Mouse (Mus musculus) midbrain, embryonic 11.5 days (tissue): ENCODE data around the gene Tmem50a. TPM values are rescaled to one million over a fixed set of nuclear protein-coding genes. Genes with fewer than 3 reads are reported as not detected.
A peak's percentile ranks its signal among the peaks of the same experiment; 100 is the strongest.

ENCODE experiments used
- ATAC-seq: fragments of 200-750 bp; cut with Nextera tagmentation; 2 replicates; pipeline ENCODE4 v1.8.0; 2017; ENCODE audit warnings: moderate TSS enrichment, moderate library complexity; ENCODE audit not compliant: low FRiP score
- DNase-seq: peaks from one replicate; pipeline ENCODE4 v3.0.0; 2015; ENCODE audit warnings: low spot score; ENCODE audit errors: missing footprints
- H3K27ac ChIP-seq: fragments of 300-500 bp; sonication (generic); 2 replicates; pipeline ENCODE4 v1.5.1; 2014; ENCODE audit warnings: low read depth, low read length
- H3K27me3 ChIP-seq: fragments of 300-500 bp; sonication (generic); 2 replicates; pipeline ENCODE4 v1.6.1; 2014; ENCODE audit warnings: mild to moderate bottlenecking, low read length, moderate library complexity, mixed read lengths; ENCODE audit not compliant: control insufficient read depth, insufficient read depth
- H3K36me3 ChIP-seq: fragments of 300-500 bp; sonication (generic); 2 replicates; pipeline ENCODE4 v1.6.1; 2014; ENCODE audit warnings: mild to moderate bottlenecking, low read length, moderate library complexity, mixed read lengths; ENCODE audit not compliant: control insufficient read depth, insufficient read depth
- H3K4me1 ChIP-seq: fragments of 300-500 bp; sonication (generic); 2 replicates; pipeline ENCODE4 v1.6.1; 2014; ENCODE audit warnings: low read length; ENCODE audit not compliant: control insufficient read depth, insufficient read depth
- H3K4me2 ChIP-seq: fragments of 300-500 bp; sonication (generic); 2 replicates; pipeline ENCODE4 v1.6.1; 2014; ENCODE audit warnings: mild to moderate bottlenecking, moderate library complexity
- H3K4me3 ChIP-seq: fragments of 300-500 bp; sonication (generic); 2 replicates; pipeline ENCODE4 v1.5.1; 2014; ENCODE audit warnings: low read depth, low read length
- H3K9ac ChIP-seq: fragments of 300-500 bp; sonication (generic); 2 replicates; pipeline ENCODE4 v1.6.1; 2014; ENCODE audit warnings: low read length
- H3K9me3 ChIP-seq: fragments of 300-500 bp; sonication (generic); 2 replicates; pipeline ENCODE4 v1.6.1; 2016; ENCODE audit warnings: low read length; ENCODE audit not compliant: control insufficient read depth
- whole genome bisulfite sequencing: fragments of 180-500 bp; shearing (Covaris S2); extraction: QIAGEN DNeasy Blood & Tissue Kit; methylation state at CpG from one replicate; pipeline ENCODE4 v1.1.7; 2014; 5-methylcytosine and 5-hydroxymethylcytosine counted together
- polyA plus RNA-seq: library from polyadenylated mRNA; unstranded; fragments of >200 nt; fragmentation: Nextera tagmentation; extraction: Ambion mirVana; gene quantifications from 2 replicates; pipeline ENCODE4 v1.2.1, GENCODE M21; 2014

The Tmem50a gene
- polyA plus RNA-seq, 1 experiment from 2014 or later = 156 TPM

GRCm38 (mm10) chr4:134871477-134871876 is 43.3 kb downstream of the Tmem50a start:
- DNase-seq (peak; percentile 33), ATAC-seq (no peak)
- WGBS = 48% methylated on average over 4 of the region's 4 CpGs
- no peaks in the 10 kb centered on the region for H3K36me3 ChIP-seq
- no peak overlapping the region for H3K4me3 ChIP-seq
- peaks cover 11% of the 10 kb centered on the region for H3K27me3 ChIP-seq
- no peak overlapping the region for H3K9ac ChIP-seq
- H3K4me1 ChIP-seq = no peaks in the 10 kb centered on the region
- H3K27ac ChIP-seq = no peak overlapping the region
- H3K4me2 ChIP-seq = no peak overlapping the region
- H3K9me3 ChIP-seq = no peaks in the 10 kb centered on the region

DNA sequence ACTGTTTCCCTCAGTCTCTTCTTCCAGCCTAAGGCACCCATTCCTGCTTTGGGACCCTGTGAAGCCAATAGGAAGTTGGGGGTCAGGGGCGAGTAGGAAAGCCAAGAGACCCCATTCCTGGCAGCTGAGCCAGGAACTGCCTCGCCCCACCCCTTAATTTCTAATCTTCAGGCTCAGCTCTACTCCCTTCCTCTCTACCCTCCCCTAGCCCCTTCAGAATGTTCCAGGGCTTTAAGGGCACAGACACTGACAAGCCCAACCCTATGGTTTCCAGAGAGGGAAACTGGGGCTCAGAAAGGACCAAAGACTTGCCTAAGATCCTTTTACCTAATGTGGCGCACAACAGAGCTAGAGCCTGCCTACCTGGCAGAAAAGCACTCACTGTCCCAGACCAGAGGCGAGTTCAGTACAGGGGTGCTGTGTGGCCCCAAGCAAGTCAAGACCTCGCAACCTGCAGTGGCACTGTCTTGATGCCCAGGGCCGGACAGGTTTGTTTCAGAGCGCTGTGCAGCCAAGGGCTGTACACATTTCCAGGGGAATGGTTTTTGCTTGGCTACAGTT is 44.9 kb downstream of the Tmem50a start:
- no peaks in the 10 kb centered on the region for H3K4me1 ChIP-seq
- WGBS = 49% methylated on average over 7 of the region's 7 CpGs
- no peak overlapping the region for H3K9ac ChIP-seq
- H3K27me3 ChIP-seq = peaks cover 11% of the 10 kb centered on the region
- no peaks in the 10 kb centered on the region for H3K9me3 ChIP-seq
- H3K4me3 ChIP-seq = no peak overlapping the region
- no peak overlapping the region for H3K27ac ChIP-seq
- no peak for ATAC-seq
- DNase-seq = peak; percentile 66
- no peaks in the 10 kb centered on the region for H3K36me3 ChIP-seq
- no peak overlapping the region; the same call in 1 of the 2 replicates for H3K4me2 ChIP-seq

GRCm38 (mm10) chr4:134869068-134869730 is 45.6 kb downstream of the Tmem50a start:
- Histone ChIP-seq H3K9ac (no peak overlapping the region), H3K27ac (no peak overlapping the region), H3K4me3 (no peak overlapping the region), H3K36me3 (no peaks in the 10 kb centered on the region), H3K4me1 (no peaks in the 10 kb centered on the region), H3K9me3 (no peaks in the 10 kb centered on the region), H3K27me3 (peaks cover 11% of the 10 kb centered on the region), H3K4me2 (no peak overlapping the region; the same call in 1 of the 2 replicates)
- WGBS = 15% methylated on average over 16 of the region's 16 CpGs
- ATAC-seq = no peak
- peak; percentile 80 for DNase-seq

- Histone ChIP-seq H3K9ac (no peak overlapping the region), H3K36me3 (no peaks in the 10 kb centered on the region), H3K9me3 (no peaks in the 10 kb centered on the region), H3K4me1 (no peaks in the 10 kb centered on the region), H3K27me3 (peaks cover 11% of the 10 kb centered on the region), H3K27ac (no peak overlapping the region), H3K4me2 (0 out of 2 replicates have a peak overlapping the region, but pooled peaks have one; percentile 4), H3K4me3 (no peak overlapping the region)
- WGBS = 28% methylated on average over 8 of the region's 9 CpGs
- ATAC-seq (no peak), DNase-seq (peak; percentile 72)
Measured at GRCm38 (mm10) chr4:134868490-134868889, 46.3 kb downstream of the Tmem50a start.

- 90% methylated on average over 10 of the region's 10 CpGs for WGBS
- H3K9me3 ChIP-seq = no peaks in the 10 kb centered on the region
- no peak overlapping the region for H3K9ac ChIP-seq
- no peak overlapping the region for H3K4me3 ChIP-seq
- no peaks in the 10 kb centered on the region for H3K36me3 ChIP-seq
- H3K27ac ChIP-seq = no peak overlapping the region
- no peak overlapping the region for H3K4me2 ChIP-seq
- H3K4me1 ChIP-seq = no peaks in the 10 kb centered on the region
- no peak for ATAC-seq
- H3K27me3 ChIP-seq = peaks cover 11% of the 10 kb centered on the region
- peak; percentile 53 for DNase-seq
Measured at GRCm38 (mm10) chr4:134868065-134868464, 46.8 kb downstream of the Tmem50a start.

DNA sequence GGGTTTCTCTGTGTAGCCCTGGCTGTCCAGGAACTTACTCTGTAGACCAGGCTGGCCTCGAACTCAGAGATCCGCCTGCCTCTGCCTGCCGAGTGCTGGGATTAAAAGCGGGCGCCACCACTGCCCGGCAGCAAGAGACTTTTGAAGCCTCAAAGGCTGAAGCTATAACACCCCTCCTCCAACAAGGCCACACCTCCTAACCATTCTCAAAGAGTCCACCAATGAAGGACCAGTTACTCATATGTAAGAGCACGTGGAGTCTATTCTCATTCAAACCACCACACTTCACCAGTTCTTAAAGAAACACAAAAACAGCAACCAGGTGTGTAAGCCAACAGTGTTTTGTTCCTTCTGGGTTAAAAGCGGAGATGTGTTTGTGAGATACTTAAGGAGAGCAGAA is 47.2 kb downstream of the Tmem50a start:
- no peak overlapping the region for H3K9ac ChIP-seq
- H3K27me3 ChIP-seq = peaks cover 11% of the 10 kb centered on the region
- H3K9me3 ChIP-seq = no peaks in the 10 kb centered on the region
- WGBS = 92% methylated on average over 8 of the region's 8 CpGs
- ATAC-seq = no peak
- H3K4me1 ChIP-seq = no peaks in the 10 kb centered on the region
- H3K4me2 ChIP-seq = no peak overlapping the region
- H3K36me3 ChIP-seq = no peaks in the 10 kb centered on the region
- no peak overlapping the region for H3K27ac ChIP-seq
- no peak overlapping the region for H3K4me3 ChIP-seq
- peak; percentile 21 for DNase-seq

DNA sequence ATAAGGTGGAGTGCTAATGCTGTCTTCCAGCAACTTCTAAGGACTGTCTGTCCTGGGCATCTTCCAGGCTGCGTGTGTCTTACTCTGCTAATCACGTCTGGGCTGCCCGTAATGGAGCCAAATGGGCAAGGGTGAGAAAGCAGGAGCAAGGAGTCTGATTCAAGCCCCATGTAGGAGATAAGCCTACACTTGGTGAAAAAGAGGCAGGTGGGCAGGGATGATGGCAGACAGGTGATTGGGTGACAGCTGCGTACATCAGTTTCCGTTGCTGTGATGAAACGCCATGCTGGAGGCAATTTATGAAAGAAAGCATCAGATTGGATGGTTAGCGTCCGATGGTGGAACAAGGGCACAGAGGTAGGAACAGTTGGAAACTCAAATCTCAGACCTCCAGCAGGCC is 47.6 kb downstream of the Tmem50a start:
- no peak overlapping the region for H3K9ac ChIP-seq
- WGBS = 93% methylated on average over 8 of the region's 8 CpGs
- no peak for ATAC-seq
- DNase-seq = peak; percentile 47
- no peaks in the 10 kb centered on the region for H3K9me3 ChIP-seq
- no peak overlapping the region for H3K4me3 ChIP-seq
- H3K27me3 ChIP-seq = peaks cover 11% of the 10 kb centered on the region
- no peaks in the 10 kb centered on the region for H3K4me1 ChIP-seq
- H3K27ac ChIP-seq = no peak overlapping the region
- H3K4me2 ChIP-seq = no peak overlapping the region
- H3K36me3 ChIP-seq = no peaks in the 10 kb centered on the region

GRCm38 (mm10) chr4:134865789-134866188 is 49.0 kb downstream of the Tmem50a start:
- Histone ChIP-seq H3K27me3 (peaks cover 11% of the 10 kb centered on the region), H3K4me1 (no peaks in the 10 kb centered on the region), H3K9me3 (no peaks in the 10 kb centered on the region), H3K36me3 (no peaks in the 10 kb centered on the region), H3K9ac (no peak overlapping the region), H3K4me3 (no peak overlapping the region), H3K27ac (no peak overlapping the region), H3K4me2 (no peak overlapping the region)
- ATAC-seq (no peak), DNase-seq (peak; percentile 26)
- WGBS = 91% methylated on average over 5 of the region's 5 CpGs

DNA sequence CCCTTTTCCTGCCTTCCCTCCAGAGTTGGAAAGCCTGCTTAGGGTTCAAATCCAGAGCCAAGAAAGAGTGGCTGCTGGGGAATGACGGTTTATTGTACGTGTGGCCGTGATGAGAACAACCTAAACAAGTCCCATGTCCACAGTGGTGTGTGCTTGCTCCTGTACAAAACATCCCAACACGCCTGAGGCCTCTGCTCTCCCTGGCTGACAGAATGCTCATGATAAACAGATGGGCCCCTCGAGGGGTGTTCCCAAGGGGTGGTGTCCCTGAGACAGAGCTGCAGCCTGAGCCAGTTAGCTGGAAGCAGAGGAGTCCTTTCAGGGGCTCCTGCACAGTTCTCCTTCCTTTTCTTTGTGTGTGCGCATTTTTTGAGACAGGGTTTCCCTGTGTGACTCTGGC is 49.5 kb downstream of the Tmem50a start:
- H3K4me3 ChIP-seq = no peak overlapping the region
- no peaks in the 10 kb centered on the region for H3K9me3 ChIP-seq
- DNase-seq (peak; percentile 26), ATAC-seq (no peak)
- 80% methylated on average over 6 of the region's 6 CpGs for WGBS
- H3K9ac ChIP-seq = no peak overlapping the region
- no peaks in the 10 kb centered on the region for H3K36me3 ChIP-seq
- H3K4me2 ChIP-seq = no peak overlapping the region
- H3K27ac ChIP-seq = no peak overlapping the region
- H3K4me1 ChIP-seq = no peaks in the 10 kb centered on the region
- peaks cover 11% of the 10 kb centered on the region for H3K27me3 ChIP-seq
